Mouse (Mus musculus) spleen, postnatal 10 days (tissue): Measurements from ENCODE around the gene Arl14ep.

ENCODE experiments used
- DNase-seq, 2 experiments: peaks; one replicate each; pipeline ENCODE4 v3.0.0; 2021 to 2022; ENCODE audit warnings: low spot score in 2 of 2

Arl14ep gene

DNA sequence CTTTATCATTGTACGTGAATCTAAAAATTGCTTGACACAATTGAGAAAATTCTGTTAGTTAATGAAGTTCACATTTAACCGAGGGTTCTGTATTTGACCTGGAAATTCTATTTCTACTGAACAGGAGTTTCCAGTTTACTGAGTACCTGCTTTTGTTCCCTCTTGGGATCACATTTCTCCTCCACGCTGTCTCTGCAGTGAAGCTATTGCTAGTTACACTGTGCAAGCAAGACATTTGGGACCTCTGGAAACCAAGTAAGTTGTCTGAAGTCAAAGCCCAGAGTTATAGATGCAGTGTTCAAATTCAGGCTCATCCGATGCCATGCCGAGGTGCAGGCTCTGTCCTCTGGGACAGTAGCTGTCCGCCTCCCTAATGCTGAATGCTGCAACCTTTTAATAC, 19.2 kb downstream of the Arl14ep start:
- no peak for DNase-seq

DNA sequence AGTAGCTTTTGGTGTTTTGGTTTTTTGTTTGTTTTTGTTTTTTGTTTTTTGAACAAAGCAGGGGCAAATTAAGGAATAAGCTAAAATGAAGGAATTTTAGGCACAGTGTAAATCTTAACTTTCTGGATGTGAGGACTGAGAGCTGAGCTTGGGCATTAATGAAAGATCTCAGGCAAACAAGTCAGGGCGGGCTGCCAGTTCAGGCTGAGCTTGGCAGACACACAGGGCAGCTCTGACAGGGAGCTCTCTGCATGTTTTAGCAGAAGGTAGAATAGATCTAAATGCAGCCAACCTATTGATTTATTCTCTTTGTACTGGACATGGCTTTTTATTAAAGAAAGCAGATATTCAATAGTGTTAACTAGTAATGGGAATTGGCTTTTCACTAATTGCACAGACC, 31.8 kb downstream of the Arl14ep start:
- DNase-seq = no peak

DNA sequence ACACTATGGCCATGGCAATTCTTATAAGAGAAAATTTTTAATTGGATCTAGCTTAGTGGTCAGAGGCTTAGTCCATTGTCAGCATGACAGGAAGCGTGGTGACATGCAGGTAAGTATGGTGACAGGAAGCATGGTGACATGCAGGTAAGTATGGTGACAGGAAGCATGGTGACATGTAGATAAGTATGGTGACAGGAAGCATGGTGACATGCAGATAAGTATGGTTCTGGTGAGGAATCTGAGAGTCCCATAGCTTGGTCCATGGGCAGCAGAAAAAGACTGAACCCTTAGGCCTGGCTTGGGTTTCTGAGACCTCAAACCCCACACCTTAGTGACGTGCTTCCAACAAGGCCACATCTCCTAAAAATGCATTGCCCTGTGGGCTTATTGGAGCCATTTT, 38.5 kb downstream of the Arl14ep start:
- no peak for DNase-seq

DNA sequence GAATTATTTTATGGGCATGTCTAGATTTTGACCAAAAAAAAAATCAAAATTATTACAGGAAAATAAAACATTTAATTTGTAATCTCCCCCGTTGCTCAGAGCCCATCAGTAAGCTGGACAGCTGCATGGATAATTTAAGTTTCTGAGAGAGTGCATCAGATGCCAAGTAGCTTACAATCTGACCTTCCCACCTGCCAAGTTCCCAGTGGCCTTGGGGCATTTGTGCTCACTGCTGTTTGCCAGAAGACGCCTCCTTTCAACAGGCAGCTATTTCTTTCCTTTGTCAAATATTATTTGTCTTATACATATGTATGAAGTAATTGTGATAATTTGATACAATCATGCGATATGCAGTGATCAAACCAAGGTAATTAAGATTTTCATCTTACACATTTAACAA, 44.3 kb downstream of the Arl14ep start:
- DNase-seq = no peak
